Mouse (Mus musculus) thymus, postnatal 10 days (tissue): ENCODE measurements at regions not wholly inside any gene's neighbourhood (a gene's known extent, or its start where the extent isn't known, plus 50 kb on each side); places are given as distances from the start of the nearest gene placed in this dataset.

ENCODE experiments used
- DNase-seq, 2 experiments: peaks; one replicate each; pipeline ENCODE4 v3.0.0; 2021; ENCODE audit warnings: low spot score in 2 of 2

GRCm38 (mm10) chr19:28111263-28112180, 100.6 kb upstream of the Rfx3 start:
- no peak for DNase-seq

GRCm38 (mm10) chr19:28095620-28096019, 84.7 kb upstream of the Rfx3 start:
- DNase-seq = no peak

GRCm38 (mm10) chr19:28092252-28092651, 81.3 kb upstream of the Rfx3 start:
- no peak for DNase-seq

GRCm38 (mm10) chr19:28087607-28088546, 76.9 kb upstream of the Rfx3 start:
- no peak for DNase-seq

- DNase-seq = no peak
Measured at GRCm38 (mm10) chr19:28070386-28070785, 59.4 kb upstream of the Rfx3 start.
